Mouse (Mus musculus) kidney, embryonic 15.5 days (tissue): ENCODE data around the gene Cdkal1. TPM values are rescaled to one million over a fixed set of nuclear protein-coding genes. Genes with fewer than 3 reads are reported as not detected.

ENCODE experiments used
- ATAC-seq: fragments of 200-750 bp; cut with Nextera tagmentation; replicated peaks from 2 replicates; pipeline ENCODE4 v1.8.0; 2017; ENCODE audit warnings: moderate TSS enrichment; ENCODE audit not compliant: low FRiP score
- H3K27ac ChIP-seq: fragments of 300-500 bp; sonication (generic); 2 replicates; pipeline ENCODE4 v1.5.1; 2015; ENCODE audit warnings: mild to moderate bottlenecking, inconsistent platforms
- H3K27me3 ChIP-seq: fragments of 300-500 bp; sonication (generic); 2 replicates; pipeline ENCODE4 v1.6.1; 2015; ENCODE audit warnings: inconsistent platforms
- H3K36me3 ChIP-seq: fragments of 300-500 bp; sonication (generic); 2 replicates; pipeline ENCODE4 v1.6.1; 2015; ENCODE audit warnings: inconsistent platforms
- H3K4me1 ChIP-seq: fragments of 300-500 bp; sonication (generic); 2 replicates; pipeline ENCODE4 v1.6.1; 2015; ENCODE audit warnings: inconsistent platforms
- H3K4me2 ChIP-seq: fragments of 300-500 bp; sonication (generic); 2 replicates; pipeline ENCODE4 v1.6.1; 2015; ENCODE audit warnings: moderate library complexity, mild to moderate bottlenecking, inconsistent platforms
- H3K4me3 ChIP-seq: fragments of 300-500 bp; sonication (generic); replicated peaks from 2 replicates; pipeline ENCODE4 v1.5.1; 2015; ENCODE audit warnings: mild to moderate bottlenecking, inconsistent platforms
- H3K9ac ChIP-seq: fragments of 300-500 bp; sonication (generic); 2 replicates; pipeline ENCODE4 v1.6.1; 2015; ENCODE audit warnings: mild to moderate bottlenecking, inconsistent platforms
- H3K9me3 ChIP-seq: fragments of 300-500 bp; sonication (generic); replicated peaks from 2 replicates; pipeline ENCODE4 v1.6.1; 2016; ENCODE audit warnings: inconsistent platforms
- WGBS: fragments of 180-500 bp; shearing (Covaris S2); methylation state at CpG from one replicate; pipeline ENCODE4 v1.1.7; 2015; ENCODE audit warnings: mixed read lengths; 5-methylcytosine and 5-hydroxymethylcytosine counted together
- polyA plus RNA-seq: library from polyadenylated mRNA; unstranded; fragments of >200 nt; fragmentation: Nextera tagmentation; extraction: Ambion mirVana; gene quantifications from 2 replicates; pipeline ENCODE4 v1.2.1, GENCODE M21; 2015

Gene Cdkal1
- polyA plus RNA-seq, 1 experiment from 2014 or later, result 33.5 TPM

DNA sequence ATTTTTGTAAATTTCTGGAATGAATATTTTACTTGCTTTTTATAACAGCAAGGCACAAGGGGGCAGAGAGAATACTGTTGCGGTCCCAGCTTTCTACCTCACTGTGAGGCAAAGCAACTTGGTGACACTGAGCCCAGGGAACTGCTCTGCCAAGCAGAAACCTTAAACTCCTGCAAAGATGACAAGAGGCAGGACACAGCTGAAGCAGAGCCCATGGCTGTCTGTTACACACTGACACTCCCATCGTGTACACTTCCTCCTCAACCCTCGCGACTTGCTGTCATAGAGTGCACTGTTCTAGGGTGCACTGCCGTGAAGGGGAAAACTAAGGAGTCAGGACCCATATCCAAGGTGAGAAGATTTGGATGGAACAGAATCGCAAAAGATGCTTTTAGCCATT, 393.2 kb downstream of the Cdkal1 start:
- H3K9me3 ChIP-seq, result no peaks in the 10 kb centered on the region
- no peak overlapping the region for H3K4me3 ChIP-seq
- no peaks in the 10 kb centered on the region for H3K27me3 ChIP-seq
- 58% methylated on average over 6 of the region's 6 CpGs for WGBS
- H3K4me2 ChIP-seq, result no peak overlapping the region
- no peaks in the 10 kb centered on the region for H3K4me1 ChIP-seq
- no peaks in the 10 kb centered on the region for H3K36me3 ChIP-seq
- no peak for ATAC-seq
- no peak overlapping the region for H3K27ac ChIP-seq
- no peak overlapping the region for H3K9ac ChIP-seq

DNA sequence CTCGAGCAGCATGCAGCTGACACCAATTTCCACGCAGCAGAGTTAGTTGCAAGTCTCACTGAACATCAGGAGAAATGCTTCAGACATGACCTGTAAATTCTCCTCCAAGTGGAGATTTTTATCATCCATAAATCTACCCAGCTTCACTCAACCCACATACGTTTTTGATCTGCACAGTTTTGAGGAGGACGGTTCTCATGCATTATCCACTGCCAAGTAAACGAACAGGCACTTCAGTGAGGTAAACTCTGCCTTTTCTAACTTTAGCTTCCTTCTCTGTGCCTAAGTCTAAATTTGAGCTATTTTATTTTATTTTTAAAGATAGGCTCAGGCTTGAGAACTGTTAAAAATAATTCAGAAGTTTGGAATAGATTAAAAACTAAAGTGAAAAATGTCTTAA, 394.7 kb downstream of the Cdkal1 start:
- Histone ChIP-seq H3K9ac (no peak overlapping the region), H3K9me3 (no peaks in the 10 kb centered on the region), H3K4me1 (no peaks in the 10 kb centered on the region), H3K27me3 (no peaks in the 10 kb centered on the region), H3K4me2 (no peak overlapping the region), H3K4me3 (no peak overlapping the region), H3K36me3 (no peaks in the 10 kb centered on the region), H3K27ac (no peak overlapping the region)
- no peak for ATAC-seq
- WGBS, result 18% methylated on average over 5 of the region's 5 CpGs

DNA sequence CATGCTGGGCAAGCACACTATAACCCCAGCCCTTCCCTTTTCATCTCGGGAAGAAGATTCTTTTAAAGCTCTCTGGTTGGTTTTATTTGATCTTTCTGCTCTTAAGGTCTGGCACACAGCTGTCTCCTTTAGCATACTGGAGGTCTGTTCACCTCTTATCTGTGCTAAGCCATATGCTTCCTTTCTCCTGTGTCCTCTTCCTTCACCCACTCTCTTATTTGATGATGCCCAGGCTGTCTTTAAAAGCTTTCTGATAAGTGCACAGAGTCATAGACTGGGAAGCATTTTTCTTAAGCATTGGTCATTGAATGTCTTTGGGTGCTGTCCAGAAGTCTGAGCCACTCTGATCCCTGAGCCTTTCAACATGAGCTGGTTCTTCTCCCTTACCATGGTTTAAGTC, 397.1 kb downstream of the Cdkal1 start:
- no peak overlapping the region for H3K27ac ChIP-seq
- H3K36me3 ChIP-seq, result no peaks in the 10 kb centered on the region
- no peaks in the 10 kb centered on the region for H3K9me3 ChIP-seq
- H3K9ac ChIP-seq, result no peak overlapping the region
- ATAC-seq, result no peak
- no peaks in the 10 kb centered on the region for H3K4me1 ChIP-seq
- WGBS, result 52% methylated on average over 1 of the region's 1 CpGs
- H3K4me3 ChIP-seq, result no peak overlapping the region
- H3K4me2 ChIP-seq, result no peak overlapping the region
- no peaks in the 10 kb centered on the region for H3K27me3 ChIP-seq

DNA sequence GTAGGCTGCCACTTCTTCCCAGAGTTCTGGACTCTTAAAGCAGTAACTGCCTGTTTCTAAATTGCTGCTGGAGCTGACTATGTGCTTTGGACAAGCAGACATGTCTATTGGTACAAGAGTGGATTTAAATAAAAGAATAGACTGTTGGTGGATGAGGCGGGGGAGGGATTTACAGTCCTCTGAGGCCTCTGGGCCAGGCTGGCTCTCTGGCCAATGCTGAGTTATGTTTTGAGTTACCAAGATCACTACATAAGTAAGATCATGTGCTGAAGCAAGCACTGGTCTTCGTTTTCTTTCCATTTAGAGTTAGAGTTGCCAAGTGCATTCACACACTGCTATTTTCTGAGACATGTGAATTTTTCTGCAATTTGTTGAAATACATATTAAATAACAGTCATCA, 418.4 kb downstream of the Cdkal1 start:
- H3K4me1 ChIP-seq, result no peaks in the 10 kb centered on the region
- H3K27me3 ChIP-seq, result no peaks in the 10 kb centered on the region
- no peak overlapping the region for H3K9ac ChIP-seq
- no peak overlapping the region for H3K27ac ChIP-seq
- H3K4me2 ChIP-seq, result no peak overlapping the region
- whole genome bisulfite sequencing, result 77% methylated on average over 2 of the region's 2 CpGs
- H3K4me3 ChIP-seq, result no peak overlapping the region
- no peaks in the 10 kb centered on the region for H3K9me3 ChIP-seq
- no peaks in the 10 kb centered on the region for H3K36me3 ChIP-seq
- ATAC-seq, result no peak

DNA sequence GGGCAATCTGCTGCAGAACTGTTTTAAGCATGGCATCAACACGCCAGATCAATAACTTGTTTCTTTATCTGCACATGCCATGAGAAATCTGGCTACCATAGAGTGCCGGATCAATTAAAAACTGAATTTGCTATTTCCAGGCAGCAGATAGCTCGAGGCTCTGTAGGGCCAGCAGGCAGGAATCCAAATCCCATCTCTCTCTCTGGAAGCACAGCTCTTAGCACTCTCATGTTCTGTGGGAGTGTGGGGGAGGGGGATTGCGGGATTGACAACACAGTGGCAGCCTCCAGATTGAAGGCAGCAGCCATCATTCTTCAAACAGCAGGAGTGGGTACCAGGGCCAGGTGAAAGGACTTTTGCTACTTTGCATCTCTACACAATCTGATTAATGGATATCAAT, 420.7 kb downstream of the Cdkal1 start:
- no peak overlapping the region for H3K4me2 ChIP-seq
- no peak for ATAC-seq
- no peaks in the 10 kb centered on the region for H3K27me3 ChIP-seq
- WGBS, result 68% methylated on average over 4 of the region's 4 CpGs
- H3K9me3 ChIP-seq, result no peaks in the 10 kb centered on the region
- no peaks in the 10 kb centered on the region; the same call in 1 of the 2 replicates for H3K36me3 ChIP-seq
- H3K27ac ChIP-seq, result no peak overlapping the region
- peaks cover 3% of the 10 kb centered on the region for H3K4me1 ChIP-seq
- no peak overlapping the region for H3K4me3 ChIP-seq
- H3K9ac ChIP-seq, result no peak overlapping the region

DNA sequence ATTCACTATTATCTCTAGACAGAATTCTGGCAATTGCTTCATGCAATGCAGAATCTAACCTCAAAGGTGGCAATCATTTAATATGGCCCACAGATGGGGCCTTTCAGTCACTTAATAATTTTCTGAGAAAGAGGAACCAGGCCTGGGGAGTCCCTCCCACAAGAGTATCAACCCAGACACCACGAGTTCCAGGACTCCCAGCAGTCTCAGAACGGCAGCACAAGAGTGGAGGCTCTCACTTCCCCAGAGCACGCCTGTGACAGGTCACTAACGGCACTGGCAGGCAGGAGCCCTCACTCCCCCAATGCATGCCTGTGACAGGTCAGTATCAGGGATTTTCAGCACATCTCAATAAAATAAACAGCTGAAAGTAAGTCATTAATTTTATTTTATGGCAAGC, 424.6 kb downstream of the Cdkal1 start:
- Histone ChIP-seq H3K4me3 (no peak overlapping the region), H3K9me3 (no peaks in the 10 kb centered on the region), H3K36me3 (no peaks in the 10 kb centered on the region; the same call in 1 of the 2 replicates), H3K27me3 (no peaks in the 10 kb centered on the region), H3K4me1 (peaks cover 3% of the 10 kb centered on the region), H3K27ac (no peak overlapping the region), H3K9ac (no peak overlapping the region), H3K4me2 (no peak overlapping the region)
- 16% methylated on average over 4 of the region's 4 CpGs for WGBS
- no peak; the same call in 1 of the 2 replicates for ATAC-seq

DNA sequence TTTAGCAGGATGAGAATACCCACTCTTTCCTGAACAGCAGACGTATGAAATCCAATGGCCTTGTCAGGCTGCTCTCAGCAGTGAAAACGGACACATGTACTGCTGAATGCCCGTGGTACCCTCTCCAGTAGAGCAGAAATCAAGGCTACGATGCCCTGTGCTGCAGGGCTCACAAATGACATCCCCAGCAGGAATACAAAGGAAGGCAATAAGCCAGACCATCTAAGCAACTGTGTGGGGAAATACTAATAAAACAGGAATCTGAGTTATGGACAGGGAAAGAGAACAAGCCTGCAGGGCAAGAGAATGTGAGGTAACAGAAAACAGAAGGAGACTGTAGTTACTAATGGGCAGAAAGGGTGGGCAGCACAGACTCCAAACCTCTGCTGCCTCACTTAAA, 425.6 kb downstream of the Cdkal1 start:
- no peak for ATAC-seq
- Histone ChIP-seq H3K27ac (no peak overlapping the region), H3K27me3 (no peaks in the 10 kb centered on the region), H3K4me3 (no peak overlapping the region), H3K9ac (no peak overlapping the region), H3K4me1 (peaks cover 3% of the 10 kb centered on the region), H3K36me3 (no peaks in the 10 kb centered on the region; the same call in 1 of the 2 replicates), H3K9me3 (no peaks in the 10 kb centered on the region), H3K4me2 (no peak overlapping the region)
- 82% methylated on average over 4 of the region's 4 CpGs for WGBS

DNA sequence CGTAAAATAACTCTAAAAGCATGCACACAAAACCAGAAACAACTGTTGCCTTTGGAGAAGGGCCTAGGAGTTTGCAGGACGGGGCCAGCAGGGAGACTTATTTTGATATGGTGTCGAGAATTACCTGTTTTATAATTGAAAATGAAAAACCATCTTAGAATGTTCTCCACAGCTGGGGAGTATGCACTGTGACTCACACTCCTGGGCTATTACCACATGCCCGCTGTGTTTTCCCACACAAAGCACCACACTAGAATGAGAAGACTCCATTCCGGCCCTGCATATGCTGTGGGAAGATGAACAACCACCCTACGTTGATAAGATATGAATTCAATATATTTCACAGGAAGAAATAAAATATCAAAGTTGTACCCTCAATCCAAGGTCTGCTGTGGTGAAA, 426.3 kb downstream of the Cdkal1 start:
- Histone ChIP-seq H3K36me3 (no peaks in the 10 kb centered on the region; the same call in 1 of the 2 replicates), H3K4me3 (no peak overlapping the region), H3K9ac (no peak overlapping the region), H3K27me3 (no peaks in the 10 kb centered on the region), H3K4me1 (peaks cover 3% of the 10 kb centered on the region), H3K9me3 (no peaks in the 10 kb centered on the region), H3K4me2 (no peak overlapping the region), H3K27ac (no peak overlapping the region)
- WGBS, result 90% methylated on average over 6 of the region's 6 CpGs
- no peak for ATAC-seq

DNA sequence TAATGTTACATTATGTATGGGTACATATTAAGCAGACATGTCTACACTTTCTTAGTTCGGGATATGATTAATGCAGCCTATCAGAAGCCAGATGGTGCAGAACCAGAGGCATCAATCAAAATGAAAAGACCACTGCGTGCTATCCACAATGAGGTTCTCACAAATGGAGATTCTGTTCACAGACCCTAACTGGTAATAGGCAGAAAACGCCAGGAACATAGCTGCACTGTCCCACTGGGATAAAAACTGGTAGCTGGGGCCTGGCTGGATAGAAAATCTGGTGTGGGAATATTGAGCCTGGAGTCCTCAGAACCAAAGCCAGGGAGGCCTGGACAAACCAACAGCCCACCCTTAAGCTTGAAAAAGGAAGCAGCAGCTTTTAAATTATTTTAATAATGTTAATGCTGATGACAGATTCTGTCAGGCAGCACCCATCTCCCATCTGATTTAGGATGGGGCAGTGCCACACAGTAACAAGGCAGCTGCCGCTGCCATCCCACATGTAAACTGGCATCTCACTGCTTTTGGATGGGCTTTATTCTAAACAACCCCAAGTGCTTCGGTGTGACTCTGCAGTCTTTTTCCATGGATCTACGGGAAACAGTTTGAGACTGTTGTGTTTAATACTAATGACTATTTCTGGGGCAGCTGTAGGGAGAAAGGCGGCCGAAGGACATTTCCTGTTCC, 438.9 kb downstream of the Cdkal1 start:
- Histone ChIP-seq H3K27me3 (no peaks in the 10 kb centered on the region), H3K4me1 (peaks cover 22% of the 10 kb centered on the region), H3K9me3 (no peaks in the 10 kb centered on the region), H3K9ac (no peak overlapping the region), H3K4me2 (no peak overlapping the region), H3K36me3 (no peaks in the 10 kb centered on the region), H3K4me3 (no peak overlapping the region), H3K27ac (peak overlapping the region; percentile 54)
- 38% methylated on average over 8 of the region's 8 CpGs for WGBS
- ATAC-seq, result no peak

DNA sequence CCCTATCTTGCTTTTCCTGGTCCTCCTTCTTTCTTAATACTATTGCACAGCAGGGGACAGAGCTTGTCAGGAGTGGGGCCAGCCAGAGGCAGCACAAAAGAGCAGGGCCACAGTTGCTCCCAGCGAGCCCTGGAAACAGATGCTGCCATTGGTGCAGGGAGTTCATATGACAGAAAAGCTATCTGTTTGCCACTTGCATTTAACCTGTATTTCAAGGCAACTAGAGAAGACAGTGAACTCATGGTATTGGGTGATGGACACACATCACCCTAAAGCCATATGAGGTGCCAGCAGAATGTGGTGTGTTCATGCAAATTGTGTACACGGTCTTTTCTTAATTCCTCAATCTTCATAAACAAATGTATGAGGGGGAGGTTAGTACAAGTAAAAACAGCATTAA, 439.5 kb downstream of the Cdkal1 start:
- Histone ChIP-seq H3K9ac (no peak overlapping the region), H3K27ac (peak overlapping the region; percentile 15; the same call in 1 of the 2 replicates), H3K9me3 (no peaks in the 10 kb centered on the region), H3K4me1 (peaks cover 22% of the 10 kb centered on the region), H3K4me3 (no peak overlapping the region), H3K4me2 (no peak overlapping the region), H3K27me3 (no peaks in the 10 kb centered on the region), H3K36me3 (no peaks in the 10 kb centered on the region)
- no peak for ATAC-seq
- 59% methylated on average over 2 of the region's 2 CpGs for WGBS

DNA sequence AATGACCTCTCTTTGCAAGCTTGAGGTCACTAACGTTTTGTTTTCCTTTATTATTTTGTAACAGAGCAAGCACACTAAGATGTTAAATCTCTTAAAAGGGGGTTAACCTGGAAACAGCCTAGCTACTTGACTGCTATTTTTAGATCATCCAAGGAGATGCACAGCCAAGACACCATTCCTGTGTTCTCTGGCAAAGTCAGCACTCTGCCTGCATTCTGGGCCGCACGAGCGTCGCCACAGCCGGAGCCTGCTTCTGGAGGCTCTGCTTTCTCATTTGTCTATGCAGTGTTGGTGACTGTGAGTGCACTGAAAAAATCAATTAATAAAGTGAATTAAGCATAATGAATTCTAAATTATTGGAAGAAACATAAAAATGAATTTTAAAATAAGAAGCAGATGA, 440.6 kb downstream of the Cdkal1 start:
- no peak overlapping the region for H3K9ac ChIP-seq
- no peaks in the 10 kb centered on the region for H3K36me3 ChIP-seq
- peaks cover 22% of the 10 kb centered on the region for H3K4me1 ChIP-seq
- no peaks in the 10 kb centered on the region for H3K27me3 ChIP-seq
- no peak overlapping the region for H3K4me3 ChIP-seq
- H3K9me3 ChIP-seq, result no peaks in the 10 kb centered on the region
- 0 out of 2 replicates have a peak overlapping the region, but pooled peaks have one; percentile 7 for H3K27ac ChIP-seq
- 67% methylated on average over 6 of the region's 6 CpGs for WGBS
- no peak overlapping the region for H3K4me2 ChIP-seq
- no peak for ATAC-seq

DNA sequence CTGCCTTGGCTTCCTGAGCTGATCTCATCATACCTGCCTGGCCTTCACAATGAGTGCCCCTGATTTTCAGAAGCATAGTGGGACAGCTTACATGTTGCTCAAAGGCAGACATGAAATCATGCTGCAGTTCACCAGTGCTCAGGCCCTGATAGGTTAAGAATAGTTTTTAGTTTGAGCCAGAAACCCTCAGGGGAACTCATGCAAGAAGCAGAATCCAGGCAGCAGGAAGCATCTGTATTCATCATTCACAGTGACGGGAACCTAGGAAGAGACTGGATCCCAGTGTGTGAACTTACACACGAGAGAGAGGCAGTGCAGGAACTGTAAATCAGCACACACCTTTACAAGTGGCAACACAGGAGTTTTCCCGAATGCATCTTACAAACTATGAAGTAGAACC, 441.0 kb downstream of the Cdkal1 start:
- 0 out of 2 replicates have a peak, but pooled peaks have one; percentile 18 for ATAC-seq
- Histone ChIP-seq H3K4me1 (peaks cover 22% of the 10 kb centered on the region), H3K9me3 (no peaks in the 10 kb centered on the region), H3K27ac (0 out of 2 replicates have a peak overlapping the region, but pooled peaks have one; percentile 7), H3K4me3 (no peak overlapping the region), H3K36me3 (no peaks in the 10 kb centered on the region), H3K9ac (no peak overlapping the region), H3K4me2 (no peak overlapping the region), H3K27me3 (no peaks in the 10 kb centered on the region)
- 23% methylated on average over 3 of the region's 3 CpGs for WGBS

DNA sequence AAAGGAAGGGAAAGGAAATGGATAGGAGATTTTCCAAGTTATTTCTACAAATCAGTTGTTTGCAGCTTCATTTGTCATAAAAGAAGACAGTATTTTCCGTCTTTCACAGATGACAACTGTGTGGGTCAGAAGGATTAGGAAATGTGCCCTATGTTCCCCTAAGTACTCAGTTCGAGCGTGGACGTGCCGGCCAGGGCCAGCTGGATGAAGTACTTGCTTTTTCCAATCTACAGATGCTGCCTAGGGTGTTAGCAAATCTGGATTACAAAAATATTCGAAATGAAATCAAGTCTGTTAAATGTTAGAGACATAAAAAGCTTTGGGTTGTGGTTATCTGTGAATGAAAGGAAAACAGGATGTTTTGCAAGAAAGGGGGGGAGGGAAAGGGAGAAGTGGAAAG, 444.3 kb downstream of the Cdkal1 start:
- Histone ChIP-seq H3K27me3 (no peaks in the 10 kb centered on the region), H3K4me2 (no peak overlapping the region), H3K9ac (no peak overlapping the region), H3K36me3 (no peaks in the 10 kb centered on the region), H3K4me1 (peaks cover 15% of the 10 kb centered on the region), H3K27ac (no peak overlapping the region), H3K4me3 (no peak overlapping the region), H3K9me3 (no peaks in the 10 kb centered on the region)
- 80% methylated on average over 6 of the region's 6 CpGs for WGBS
- ATAC-seq, result no peak
